Mouse (Mus musculus) gastrocnemius, postnatal 25 days (tissue): ENCODE measurements around the gene L3mbtl2. TPM values are rescaled to one million over a fixed set of nuclear protein-coding genes. Genes with fewer than 3 reads are reported as not detected.
"Not testable (repeated sequence)": the region's sequence is repeated elsewhere in the genome, so short reads cannot be mapped to it uniquely, and the experiment has no call there.

ENCODE experiments used
- DNase-seq: peaks from one replicate; pipeline ENCODE4 v3.0.0; 2022
- long read RNA-seq, 2 experiments: library from polyadenylated mRNA; stranded (forward); transcript quantifications; one replicate each; pipeline ENCODE4 v2.0.0; 2021
- total RNA-seq, 2 experiments: library from RNA; stranded (reverse); gene quantifications; 1 replicate in 1 of 2; 2 replicates in 1 of 2; pipeline ENCODE4 v1.2.3; 2021

The L3mbtl2 gene
- 1 to 10 TPM; 5.7 to 7.0 TPM for total RNA-seq
- long read RNA-seq, experiment 1, partial matches to known transcripts = 1 of 1 reads
- long read RNA-seq, experiment 1, other reads (novel, unspliced or antisense) = 0 of 1 reads
- long read RNA-seq, experiment 2, partial matches to known transcripts = 0 of 6 reads
- long read RNA-seq, experiment 2, other reads (novel, unspliced or antisense) = 3 of 6 reads

DNA sequence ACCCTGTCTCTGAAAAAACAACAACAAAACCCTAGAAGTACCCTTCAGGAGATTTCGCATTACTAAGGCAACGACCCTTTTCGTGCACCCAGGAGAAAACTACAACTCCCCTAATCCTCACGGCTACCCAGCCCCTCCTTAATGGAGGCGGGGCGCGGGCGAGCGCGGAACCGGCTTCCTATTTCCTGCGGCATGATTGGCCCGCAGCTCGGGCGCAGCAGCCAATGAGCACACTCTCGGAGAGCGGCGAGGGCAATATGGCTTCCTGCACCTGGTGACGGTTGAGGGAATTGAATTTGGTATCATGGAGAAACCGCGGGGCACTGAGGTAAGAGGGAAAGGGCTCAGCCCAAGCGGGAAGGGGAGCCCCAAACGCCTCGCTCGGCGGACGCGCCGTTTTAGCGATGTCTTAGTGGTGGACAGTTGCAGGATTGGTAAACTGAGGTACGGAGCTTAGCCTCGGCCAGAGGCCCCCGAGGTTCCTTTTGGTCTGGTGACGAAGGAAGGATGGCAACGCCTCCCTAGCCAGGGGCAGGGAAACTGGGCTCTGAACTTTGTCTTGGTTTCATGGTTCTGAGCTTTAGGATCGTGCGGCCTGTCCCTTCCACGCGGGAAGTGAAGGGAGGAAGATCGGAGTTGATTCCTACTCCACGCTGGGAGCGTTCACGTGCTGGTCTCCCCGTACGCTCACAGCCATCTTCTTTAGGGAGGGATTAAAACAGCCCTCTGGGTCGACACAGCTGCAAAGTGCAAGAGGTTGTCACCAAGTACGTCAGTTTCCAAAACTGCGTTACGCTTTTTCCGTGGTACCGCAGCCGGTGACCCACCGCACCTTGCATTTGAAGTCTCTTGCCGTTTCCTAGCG is at the start of gene L3mbtl2:
TSS of gene L3mbtl2 (plus strand) at position 193 of the 865 bp plus-strand sequence.
- DNase-seq = peak; percentile 91

DNA sequence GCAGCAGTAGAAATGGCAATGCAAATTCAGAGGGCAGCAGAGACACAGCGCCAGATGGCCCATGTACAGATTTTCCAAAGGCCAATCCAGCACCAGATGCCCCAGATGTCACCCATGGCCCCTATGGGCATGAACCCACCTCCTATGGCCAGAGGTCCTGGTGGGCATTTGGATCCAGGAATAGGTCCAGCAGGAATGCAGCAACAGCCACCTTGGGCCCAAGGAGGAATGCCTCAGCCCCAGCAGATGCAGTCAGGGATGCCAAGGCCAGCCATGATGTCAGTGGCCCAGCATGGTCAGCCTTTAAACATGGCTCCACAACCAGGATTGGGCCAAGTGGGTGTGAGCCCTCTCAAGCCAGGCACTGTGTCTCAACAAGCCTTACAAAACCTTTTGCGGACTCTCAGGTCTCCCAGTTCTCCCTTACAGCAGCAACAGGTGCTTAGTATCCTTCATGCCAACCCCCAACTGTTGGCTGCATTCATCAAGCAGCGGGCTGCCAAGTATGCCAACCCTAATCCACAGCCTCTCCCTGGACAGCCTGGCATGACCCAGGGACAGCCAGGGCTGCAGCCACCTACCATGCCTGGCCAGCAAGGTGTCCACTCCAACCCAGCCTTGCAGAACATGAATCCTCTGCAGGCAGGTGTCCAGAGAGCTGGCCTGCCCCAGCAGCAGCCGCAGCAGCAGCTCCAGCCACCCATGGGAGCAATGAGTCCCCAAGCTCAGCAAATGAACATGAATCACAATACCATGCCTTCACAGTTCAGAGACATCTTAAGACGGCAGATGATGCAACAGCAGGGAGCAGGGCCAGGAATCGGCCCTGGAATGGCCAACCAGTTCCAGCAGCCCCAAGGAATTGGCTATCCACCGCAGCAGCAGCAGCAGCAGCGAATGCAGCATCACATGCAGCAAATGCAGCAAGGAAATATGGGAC is 13.9 kb upstream of the L3mbtl2 start:
- peak; percentile 74 for DNase-seq

DNA sequence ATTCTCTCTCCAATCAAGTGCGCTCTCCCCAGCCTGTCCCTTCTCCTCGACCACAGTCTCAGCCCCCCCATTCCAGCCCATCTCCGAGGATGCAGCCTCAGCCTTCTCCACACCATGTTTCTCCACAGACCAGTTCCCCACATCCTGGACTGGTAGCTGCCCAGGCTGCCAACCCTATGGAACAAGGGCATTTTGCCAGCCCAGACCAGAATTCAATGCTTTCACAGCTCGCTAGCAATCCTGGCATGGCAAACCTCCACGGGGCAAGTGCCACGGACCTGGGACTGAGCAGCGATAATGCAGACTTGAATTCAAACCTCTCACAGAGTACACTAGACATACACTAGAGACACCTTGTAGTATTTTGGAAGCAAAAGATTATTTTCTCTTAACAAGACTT is 13.1 kb upstream of the L3mbtl2 start:
- DNase-seq = no peak

DNA sequence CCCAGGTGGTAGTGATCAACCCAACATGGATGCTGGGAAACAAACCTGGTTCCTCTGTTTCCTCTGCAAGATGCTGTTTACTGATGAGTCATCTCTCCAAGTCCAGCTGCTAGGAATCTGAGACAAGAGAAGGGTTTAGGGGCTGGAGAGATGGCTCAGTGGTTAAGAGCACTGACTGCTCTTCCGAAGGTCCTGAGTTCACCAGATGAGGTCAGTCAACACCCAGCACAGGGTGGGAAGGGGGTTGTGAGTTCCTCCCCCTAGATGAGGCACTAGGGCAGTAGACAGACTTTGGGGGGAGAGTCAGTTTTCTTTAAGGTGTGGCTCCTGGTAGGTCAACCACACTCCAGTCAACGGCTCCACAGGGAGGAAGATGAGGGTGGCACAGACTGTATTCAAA is 2.0 kb upstream of the L3mbtl2 start:
- DNase-seq = no peak

DNA sequence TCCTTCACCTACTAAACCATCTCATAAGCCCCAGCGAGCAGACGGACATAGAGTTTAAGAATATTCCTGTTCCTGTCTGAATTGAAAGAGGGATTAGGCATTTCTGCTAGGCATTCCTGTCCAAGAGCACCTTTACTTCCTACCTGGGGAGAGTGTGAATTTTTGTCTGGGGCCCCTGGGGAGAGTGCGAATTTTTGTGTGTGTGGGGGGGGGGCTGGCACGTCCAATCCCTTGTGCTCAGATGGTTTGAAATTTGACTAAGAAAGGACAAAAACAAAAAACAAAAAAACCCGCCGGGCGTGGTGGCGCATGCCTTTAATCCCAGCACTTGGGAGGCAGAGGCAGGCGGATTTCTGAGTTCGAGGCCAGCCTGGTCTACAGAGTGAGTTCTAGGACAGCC is 408 bp upstream of the L3mbtl2 start:
- no peak for DNase-seq

DNA sequence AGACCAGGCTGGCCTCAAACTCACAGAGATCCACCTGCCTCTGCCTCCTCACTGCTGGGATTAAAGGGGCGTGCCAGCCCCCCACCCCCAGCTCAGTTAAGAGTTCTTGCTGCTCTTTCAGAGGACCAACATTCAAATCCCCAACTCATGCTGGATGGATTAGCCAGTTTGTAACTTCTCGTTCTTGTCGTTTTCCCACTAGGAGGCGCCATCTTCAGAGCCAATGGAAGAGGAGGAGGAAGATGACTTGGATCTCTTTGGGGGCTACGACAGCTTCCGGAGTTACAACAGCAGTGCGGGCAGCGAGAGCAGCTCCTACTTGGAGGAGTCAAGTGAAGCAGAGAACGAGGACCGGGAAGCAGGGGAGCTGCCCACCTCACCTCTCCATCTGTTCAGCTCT is 3.3 kb downstream of the L3mbtl2 start:
- no peak for DNase-seq

DNA sequence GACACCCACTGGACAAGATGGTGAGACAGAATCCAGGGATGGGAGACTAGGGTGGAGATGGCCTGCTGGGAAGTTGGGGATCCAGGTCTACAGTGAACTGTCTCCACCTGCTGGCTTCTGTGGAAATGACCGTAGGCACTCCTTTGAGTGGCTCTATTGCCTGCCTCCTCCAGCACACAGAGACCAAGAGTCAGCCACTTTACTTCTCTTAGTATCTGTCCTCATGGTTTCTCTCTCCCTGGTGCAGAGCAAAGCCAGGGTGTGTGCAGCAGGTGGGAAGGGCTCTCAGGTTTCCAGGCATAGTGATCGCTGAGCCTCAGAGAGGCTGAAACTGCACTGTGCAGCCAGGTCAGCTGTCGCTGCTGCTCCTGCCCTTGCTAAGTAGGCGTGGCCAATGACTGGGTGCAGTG is 6.5 kb downstream of the L3mbtl2 start:
- peak; percentile 31 for DNase-seq

DNA sequence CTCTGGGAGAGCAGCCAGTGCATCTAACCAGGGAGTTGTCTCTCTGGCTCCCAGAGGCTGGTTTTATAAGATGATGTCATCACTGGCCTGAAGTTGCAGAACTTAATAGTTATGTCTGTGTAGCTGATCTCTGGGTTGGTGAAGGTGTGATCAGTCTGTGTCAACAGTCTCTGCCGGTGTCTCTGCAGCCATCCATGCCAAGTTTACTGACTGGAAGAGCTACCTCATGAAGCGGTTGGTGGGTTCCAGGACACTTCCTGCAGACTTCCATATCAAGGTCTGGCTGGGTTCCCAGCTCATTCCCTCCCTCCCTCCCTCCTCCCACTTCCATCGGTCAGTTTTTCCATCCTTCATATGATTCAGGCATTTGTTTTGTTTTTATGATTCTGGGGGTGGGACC is 12.9 kb downstream of the L3mbtl2 start:
- no peak for DNase-seq

DNA sequence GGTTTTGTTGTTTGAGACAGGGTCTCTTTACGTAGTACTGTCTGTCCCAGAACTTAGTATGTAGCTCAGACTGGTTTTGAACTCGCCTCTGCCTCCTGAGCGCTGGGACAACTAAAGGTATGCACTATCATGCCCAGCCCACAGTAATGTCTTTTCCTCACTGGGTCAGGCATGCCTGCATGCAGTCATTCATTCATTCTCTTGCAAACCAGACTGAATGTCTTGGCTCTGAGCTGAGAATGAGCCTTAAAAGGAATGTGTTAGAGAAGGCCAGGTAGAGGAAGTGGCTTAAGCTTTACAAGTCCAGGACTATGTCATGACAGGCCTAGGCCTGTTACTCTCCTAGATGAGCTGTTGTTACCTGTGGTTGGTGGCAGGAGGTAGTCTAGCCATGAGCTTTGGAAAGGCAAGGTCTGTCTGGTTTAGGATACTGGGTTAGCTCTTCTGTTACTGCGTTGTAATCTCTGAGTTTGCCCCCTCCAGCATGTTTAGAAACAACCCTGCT is 16.7 kb downstream of the L3mbtl2 start:
- DNase-seq = no peak

DNA sequence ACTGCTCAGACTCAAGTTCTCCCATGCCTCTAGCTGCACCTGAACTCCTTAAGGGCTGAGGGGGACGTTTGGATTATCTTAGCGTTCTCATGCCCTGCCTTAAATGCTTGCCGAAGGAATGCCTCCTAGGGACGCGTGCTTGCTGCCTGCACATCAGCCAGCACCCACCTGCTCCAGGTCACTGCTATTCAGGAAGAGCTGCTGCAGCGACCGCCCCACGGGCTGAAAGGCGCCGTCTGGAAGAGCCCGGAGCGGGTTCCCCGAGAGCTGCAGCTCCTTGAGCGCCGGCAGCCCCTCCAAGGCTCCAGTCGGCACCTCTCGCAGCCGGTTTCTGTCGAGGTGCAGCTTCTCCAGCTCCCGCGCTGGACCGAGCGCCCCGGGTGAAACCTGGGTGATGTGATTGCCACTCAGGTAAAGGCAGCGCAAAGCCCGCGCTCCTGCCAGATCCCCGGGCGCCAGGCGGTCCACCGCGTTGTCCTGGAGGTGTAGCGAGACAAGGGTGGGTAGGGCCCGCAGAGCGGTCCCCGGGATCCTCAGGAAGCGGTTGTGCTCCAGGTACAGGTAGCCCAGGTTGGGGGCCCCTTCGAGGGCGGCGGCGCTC is 29.8 kb downstream of the L3mbtl2 start:
- no peak for DNase-seq

DNA sequence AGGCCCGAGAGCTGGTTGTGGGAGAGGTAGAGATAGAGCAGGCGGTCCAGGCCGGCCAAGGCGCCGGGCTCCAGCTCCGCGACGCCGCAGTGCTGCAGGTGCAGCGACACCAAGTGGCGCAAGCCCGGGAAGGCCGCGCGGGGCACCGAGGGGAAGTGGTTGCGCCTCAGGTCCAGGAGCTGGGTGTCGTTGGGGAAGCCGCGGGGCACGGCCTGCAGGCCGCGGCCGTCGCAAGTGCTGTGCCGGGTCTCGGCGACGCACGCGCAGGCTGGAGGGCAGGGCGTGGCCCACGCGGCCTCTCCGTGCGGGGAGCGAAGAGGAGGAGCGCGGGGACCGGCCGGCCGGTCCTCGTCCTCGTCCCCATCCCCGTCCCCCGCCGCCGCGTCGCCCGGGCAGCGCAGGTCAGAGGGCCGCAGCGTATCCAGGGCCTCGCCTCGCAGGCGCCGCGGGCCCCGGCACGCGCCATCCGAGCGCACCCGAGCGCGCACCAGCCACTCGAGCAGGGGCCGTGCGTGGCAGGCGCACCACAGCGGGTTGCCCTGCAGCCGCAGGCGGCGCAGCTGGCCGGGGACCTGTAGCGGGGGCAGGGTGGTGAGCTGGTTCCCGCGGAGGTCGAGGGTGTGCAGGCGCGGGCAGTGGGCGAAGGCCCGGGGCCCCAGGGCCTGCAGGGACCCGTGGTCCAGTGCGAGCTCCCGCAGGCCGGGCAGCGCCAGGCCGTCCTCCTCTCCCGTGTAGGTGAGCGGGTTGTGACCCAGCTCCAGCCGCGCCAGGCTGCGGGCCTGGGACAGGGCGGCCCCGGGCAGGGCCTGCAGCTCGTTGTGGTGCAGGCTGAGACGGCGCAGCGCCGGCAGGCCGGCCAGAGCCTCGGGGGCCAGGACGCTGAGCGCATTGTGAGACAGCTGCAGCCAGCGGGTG is 30.5 kb downstream of the L3mbtl2 start:
- peak; percentile 82 for DNase-seq

DNA sequence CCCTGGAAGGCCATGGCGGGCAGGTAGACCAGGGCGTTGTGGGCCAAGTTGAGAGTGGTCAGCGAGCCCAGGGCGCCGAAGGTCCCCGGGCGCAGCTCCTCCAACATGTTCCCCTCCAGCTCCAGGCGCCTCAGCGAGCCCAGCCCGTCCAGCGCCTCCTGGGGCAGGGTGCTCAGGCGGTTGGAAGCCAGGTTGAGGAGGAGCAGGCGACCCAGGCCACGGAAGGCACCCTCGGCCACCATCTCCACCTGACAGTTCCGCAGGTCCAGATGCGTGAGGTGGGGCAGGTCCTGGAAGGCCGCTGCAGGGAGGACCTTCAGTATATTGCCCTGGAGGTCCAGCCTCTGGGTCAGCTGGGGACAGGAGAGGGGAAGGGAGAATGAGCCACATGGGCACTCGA is 31.2 kb downstream of the L3mbtl2 start:
- DNase-seq = no peak

DNA sequence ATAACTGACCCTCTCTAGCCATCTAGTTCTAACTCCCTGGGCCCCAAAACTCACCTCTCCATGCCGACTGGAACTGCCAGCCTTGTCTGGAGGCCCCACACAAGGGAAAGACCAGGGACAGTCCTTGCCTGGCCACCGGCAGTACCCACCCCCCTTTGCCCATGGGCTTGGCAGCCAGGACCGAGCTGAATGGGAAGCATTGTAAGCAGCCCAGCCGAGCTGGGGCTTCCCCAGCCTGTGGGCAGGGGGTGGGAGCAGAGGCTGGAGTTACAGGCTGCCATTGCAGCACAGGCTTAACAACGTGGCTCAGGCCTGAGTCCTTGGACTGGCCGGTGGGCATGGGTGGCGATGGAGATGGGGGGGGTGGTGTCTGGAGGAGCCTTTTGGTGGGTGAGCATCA is 33.5 kb downstream of the L3mbtl2 start, which contains the start of gene Chadl:
TSS of gene Chadl (minus strand) at position 113 of the 400 bp plus-strand sequence.
- DNase-seq = no peak

DNA sequence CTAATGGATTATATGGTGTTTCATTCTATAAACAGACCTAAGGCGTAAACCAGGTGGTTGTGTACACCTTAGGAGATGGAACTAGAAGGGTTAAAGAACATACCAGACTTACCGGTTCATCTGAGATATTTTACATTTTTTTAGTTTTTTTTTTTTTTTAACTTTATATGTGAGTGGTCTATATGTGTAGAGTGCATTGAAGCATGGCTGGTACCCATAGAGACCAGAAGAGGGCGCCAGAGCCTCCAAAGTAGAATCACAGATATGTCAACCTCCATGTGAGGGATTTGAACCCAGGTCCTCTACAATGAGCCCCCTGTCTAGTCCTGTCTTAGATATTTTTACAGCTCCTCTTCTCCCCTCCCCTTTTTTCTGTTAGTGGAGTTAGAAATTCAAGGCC is 34.2 kb downstream of the L3mbtl2 start:
- DNase-seq = no peak

DNA sequence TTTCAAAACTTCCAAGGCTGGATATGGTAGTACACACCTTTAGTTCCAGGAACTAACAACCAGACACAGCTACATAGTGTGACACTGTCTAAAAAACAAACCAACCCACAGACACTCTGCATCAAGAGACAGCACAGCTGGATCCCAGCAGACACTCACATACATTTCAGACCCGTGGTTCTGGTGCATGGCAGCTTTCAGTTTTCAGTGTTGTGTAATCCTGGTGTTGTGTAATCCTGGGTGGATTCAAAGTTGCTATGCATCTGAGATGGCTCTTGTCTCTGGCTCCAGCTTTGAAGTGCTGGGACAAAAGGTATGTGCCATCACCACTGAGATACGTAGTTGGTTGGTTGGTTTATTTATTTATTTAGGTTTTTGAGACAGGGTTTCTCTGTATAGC is 34.8 kb downstream of the L3mbtl2 start:
- no peak for DNase-seq

DNA sequence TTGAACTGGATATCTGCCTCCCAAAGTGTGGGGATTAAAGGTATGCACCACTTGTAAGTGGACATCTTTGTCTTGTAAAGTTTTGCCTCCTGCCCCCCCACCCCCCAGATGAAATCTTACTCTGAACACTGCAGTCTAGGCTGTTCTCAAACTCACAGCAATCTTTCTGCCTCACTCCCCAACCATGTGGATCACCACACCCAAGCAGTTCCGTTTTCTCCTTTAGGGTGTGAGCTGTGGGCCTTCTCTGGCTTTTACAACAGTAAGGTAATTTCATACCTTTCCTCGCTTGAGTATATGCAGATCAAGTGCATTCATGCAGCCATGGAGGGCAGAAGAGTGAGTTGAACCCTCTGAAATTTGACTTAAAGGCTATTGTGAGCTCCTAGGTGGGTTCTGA is 36.5 kb downstream of the L3mbtl2 start:
- no peak for DNase-seq

DNA sequence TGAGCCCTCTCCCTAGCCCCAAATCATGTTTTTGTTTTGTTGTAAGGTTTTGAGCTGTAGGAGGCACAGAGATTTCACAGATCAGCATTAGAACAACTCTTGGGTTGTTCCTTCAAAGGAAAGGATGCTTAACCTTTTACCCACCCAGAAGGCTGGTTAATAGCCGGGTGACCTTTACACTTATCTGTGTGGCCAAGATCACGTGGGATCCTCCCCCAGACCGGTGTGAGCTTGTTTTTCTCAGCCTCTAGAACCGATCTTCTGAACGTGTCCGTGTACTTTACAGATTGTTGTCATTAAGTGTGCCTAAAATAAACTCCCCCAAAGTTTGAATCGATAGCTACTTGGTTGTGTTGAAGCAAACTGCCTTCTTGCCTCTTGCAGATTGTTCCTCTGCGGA is 36.9 kb downstream of the L3mbtl2 start:
- no peak for DNase-seq

DNA sequence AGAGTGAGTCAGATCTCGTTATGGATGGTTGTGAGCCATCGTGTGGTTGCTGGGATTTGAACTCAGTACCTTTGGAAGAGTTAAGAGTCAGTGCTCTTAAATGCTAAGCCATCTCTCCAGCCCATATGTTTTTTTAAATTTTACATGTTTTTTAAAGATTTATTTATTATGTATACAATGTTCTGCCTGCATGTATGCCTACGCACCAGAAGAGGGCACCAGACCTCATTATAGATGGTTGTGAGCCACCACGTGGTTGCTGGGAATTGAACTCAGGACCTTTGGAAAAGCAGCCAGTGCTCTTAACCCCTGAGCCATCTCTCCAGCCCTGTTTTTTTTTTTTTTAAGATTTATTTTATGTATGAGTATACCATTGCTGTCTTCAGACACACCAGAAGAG is 37.7 kb downstream of the L3mbtl2 start:
- DNase-seq = not testable (repeated sequence)

DNA sequence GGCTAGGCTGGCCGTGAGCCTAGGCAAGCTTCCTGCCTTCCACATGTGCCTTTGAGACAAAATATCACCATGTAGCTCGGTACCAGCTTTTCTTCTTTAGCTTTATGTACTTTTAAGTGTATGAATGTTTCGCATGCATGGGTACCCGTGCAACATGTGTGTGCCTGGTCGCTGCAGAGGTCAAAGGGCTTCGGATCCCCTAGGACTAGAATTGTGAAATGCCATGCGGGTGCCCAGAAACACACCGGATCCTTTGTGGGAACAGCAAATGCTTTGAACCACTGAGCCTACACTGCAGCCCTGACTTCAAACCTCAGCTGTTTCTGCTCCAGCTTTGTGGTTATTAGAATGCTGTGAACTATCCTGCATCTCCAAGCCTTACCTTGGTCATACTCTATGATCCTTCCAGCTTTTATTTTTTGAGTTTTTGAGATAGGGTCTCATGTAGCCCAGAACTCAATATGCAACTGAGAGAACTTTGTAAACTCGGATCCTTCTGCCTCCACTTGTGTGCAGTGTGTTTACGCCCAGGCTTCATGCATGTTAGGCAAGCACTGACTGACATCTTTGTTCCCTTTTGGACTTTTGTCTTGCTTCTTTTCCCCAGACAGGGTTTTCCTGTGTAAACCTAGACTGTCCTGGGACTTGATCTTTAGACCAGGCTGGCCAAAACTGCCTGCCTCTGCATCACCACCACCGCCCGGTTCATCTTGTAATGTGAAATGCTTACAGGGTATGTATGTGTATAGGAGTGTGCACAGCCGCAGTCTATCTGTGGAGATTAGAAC is 38.8 kb downstream of the L3mbtl2 start:
- no peak for DNase-seq

DNA sequence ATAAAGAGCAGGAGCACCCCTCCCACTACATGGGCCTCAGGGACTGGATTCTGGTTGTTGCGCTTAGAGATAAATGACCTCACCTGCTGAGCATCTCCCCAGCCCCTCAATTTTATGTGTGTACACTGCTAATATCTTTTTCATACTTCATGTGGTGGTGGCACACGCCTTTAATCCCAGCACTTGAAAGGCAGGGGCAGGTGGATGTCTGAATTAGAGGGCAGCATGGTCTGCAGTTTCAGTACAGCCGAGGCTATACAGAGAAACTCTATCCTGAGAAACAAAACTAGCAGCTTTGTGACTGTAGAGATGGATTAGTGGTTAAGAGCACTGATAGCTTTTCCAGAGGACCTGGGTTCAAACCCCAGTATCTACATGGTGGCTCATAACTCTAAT is 39.4 kb downstream of the L3mbtl2 start:
- DNase-seq = no peak
